8 mouse cellular contexts compared by ENCODE assay signal in genomic region chr11:101465101-101465868, GRCm38 (mm10). TPM values are rescaled to one million over a fixed set of nuclear protein-coding genes. Genes with fewer than 3 reads are reported as not detected.
DNase-seq lines count a peak whose midpoint lies in the region; ATAC-seq and TF ChIP-seq lines count a peak whose summit lies in the region.

No protein-coding gene starts in this region.

- H3K4me1 ChIP-seq in CH12.LX (ENCODE audit: control insufficient read depth in 1 of 2, insufficient read depth in 2 of 2), result peaks cover 21 to 59% of the 10 kb centered on the region in 2 experiments
- peaks cover 22% of the 10 kb centered on the region for H3K4me1 ChIP-seq in forebrain, embryonic 11.5 days (replicated peaks; ENCODE audit: control insufficient read depth, insufficient read depth, low read length)
- peaks cover 74% of the 10 kb centered on the region for H3K4me1 ChIP-seq in limb, embryonic 10.5 days
- H3K4me1 ChIP-seq in midbrain, embryonic 10.5 days, result peaks cover 88% of the 10 kb centered on the region

- no peak; the same call in 1 of the 2 replicates for TF ChIP-seq RAD21 in CH12.LX (IDR thresholded peaks at IDR 0.05; ENCODE audit: low read depth, low read length)

- no peaks in the 10 kb centered on the region for H3K79me2 ChIP-seq in CH12.LX (replicated peaks; ENCODE audit: control insufficient read depth, extremely low read depth, insufficient read depth, poor library complexity, severe bottlenecking)

- under 1% methylated on average over 51 of the region's 51 CpGs for WGBS in forebrain, embryonic 11.5 days
- WGBS in limb, embryonic 10.5 days, result 1% methylated on average over 51 of the region's 51 CpGs
- WGBS in midbrain, embryonic 10.5 days, result under 1% methylated on average over 51 of the region's 51 CpGs

- TF ChIP-seq EP300 in CH12.LX (IDR thresholded peaks at IDR 0.05; ENCODE audit: low read length), result no peak

- peaks cover 13 to 21% of the 10 kb centered on the region in 2 experiments for H3K36me3 ChIP-seq in CH12.LX (replicated peaks in 1 of 2; ENCODE audit: control insufficient read depth in 1 of 2, insufficient read depth in 1 of 2, low read length in 1 of 2)
- H3K36me3 ChIP-seq in forebrain, embryonic 11.5 days (ENCODE audit: control insufficient read depth, insufficient read depth, low read length), result no peaks in the 10 kb centered on the region
- H3K36me3 ChIP-seq in limb, embryonic 10.5 days, result peaks cover 5% of the 10 kb centered on the region; the same call in 1 of the 2 replicates
- H3K36me3 ChIP-seq in midbrain, embryonic 10.5 days, result peaks cover 19% of the 10 kb centered on the region

- H3K9me3 ChIP-seq in CH12.LX (replicated peaks; ENCODE audit: low read length), result no peaks in the 10 kb centered on the region
- no peaks in the 10 kb centered on the region for H3K9me3 ChIP-seq in forebrain, embryonic 11.5 days (ENCODE audit: control insufficient read depth, low read length)
- no peaks in the 10 kb centered on the region for H3K9me3 ChIP-seq in limb, embryonic 10.5 days (replicated peaks)
- H3K9me3 ChIP-seq in midbrain, embryonic 10.5 days (replicated peaks), result no peaks in the 10 kb centered on the region

- peaks cover 22% of the 10 kb centered on the region for H3K27me3 ChIP-seq in CH12.LX (replicated peaks)
- H3K27me3 ChIP-seq in forebrain, embryonic 11.5 days (ENCODE audit: control insufficient read depth, insufficient read depth, low read length), result no peaks in the 10 kb centered on the region
- peaks cover 30% of the 10 kb centered on the region for H3K27me3 ChIP-seq in limb, embryonic 10.5 days (ENCODE audit: low read depth, poor library complexity, severe bottlenecking)
- H3K27me3 ChIP-seq in midbrain, embryonic 10.5 days (ENCODE audit: low read depth, poor library complexity, severe bottlenecking), result peaks cover 31% of the 10 kb centered on the region

- H3K4me3 ChIP-seq in CH12.LX (replicated peaks in 1 of 3; ENCODE audit: low read depth in 2 of 3, low read length in 2 of 3, poor library complexity in 1 of 3), result peak overlapping the region; percentile 59 to 96 (median 63)
- H3K4me3 ChIP-seq in forebrain, embryonic 11.5 days (ENCODE audit: low read depth, low read length), result peak overlapping the region; percentile 72
- H3K4me3 ChIP-seq in limb, embryonic 10.5 days, result peak overlapping the region; percentile 67
- peak overlapping the region; percentile 68 for H3K4me3 ChIP-seq in midbrain, embryonic 10.5 days

- dilution Hi-C loops in CH12.LX (cut with MboI; ENCODE audit: extremely low pct_ligation_motif_present, extremely low pct_unique_long_range_greater_than_20kb, low sequenced_read_pairs), result no loop called here

- peak; percentile 92 for DNase-seq in CH12.LX (ENCODE audit: extremely low read depth)
- peak; percentile 86 to 93 for DNase-seq in adrenal gland, adult (ENCODE audit: inconsistent age in 2 of 2, low spot score in 1 of 2)
- peak; percentile 80 for DNase-seq in forebrain, embryonic 11.5 days (ENCODE audit: low spot score)
- DNase-seq in heart, postnatal 25 days (ENCODE audit: low spot score), result peak; percentile 74
- peak; percentile 79 for DNase-seq in limb, embryonic 10.5 days (ENCODE audit: low spot score)
- DNase-seq in midbrain, embryonic 10.5 days (ENCODE audit: low spot score), result peak; percentile 60
- DNase-seq in spleen, postnatal 4 days (ENCODE audit: low spot score in 2 of 2), result peak; percentile 39 to 74
- no peak for DNase-seq in frontal cortex, adult 2 months (ENCODE audit: extremely low spot score in 1 of 2, low spot score in 1 of 2)

- TF ChIP-seq CTCF in CH12.LX (conservative IDR thresholded peaks at IDR 0.05 in 1 of 2, IDR thresholded peaks at IDR 0.05 in 1 of 2; ENCODE audit: low read depth in 2 of 2, low read length in 2 of 2), result peak in 1 of 2 experiments; percentile 17; a peak in 1 of 4 replicates

- peak overlapping the region; percentile 70 for H3K27ac ChIP-seq in CH12.LX (ENCODE audit: insufficient read depth, low read depth)
- peak overlapping the region; percentile 63 for H3K27ac ChIP-seq in forebrain, embryonic 11.5 days (ENCODE audit: low read depth, low read length)
- peak overlapping the region; percentile 82 for H3K27ac ChIP-seq in limb, embryonic 10.5 days
- H3K27ac ChIP-seq in midbrain, embryonic 10.5 days (replicated peaks), result peak overlapping the region; percentile 82

- peak; percentile 37; the same call in 1 of the 2 replicates for ATAC-seq in forebrain, embryonic 11.5 days (replicated peaks; ENCODE audit: low FRiP score)

- TF ChIP-seq POLR2A in CH12.LX (IDR thresholded peaks at IDR 0.05; ENCODE audit: low read depth, low read length), result no peak; the same call in 1 of the 2 replicates

- peak overlapping the region; percentile 24 for H3K9ac ChIP-seq in CH12.LX (ENCODE audit: insufficient read depth, low read depth)
- H3K9ac ChIP-seq in forebrain, embryonic 11.5 days (ENCODE audit: low read length), result peak overlapping the region; percentile 66

- peak overlapping the region; percentile 89 for H3K4me2 ChIP-seq in CH12.LX (ENCODE audit: insufficient read depth, low read depth, poor library complexity, severe bottlenecking)
- H3K4me2 ChIP-seq in forebrain, embryonic 11.5 days (ENCODE audit: low read depth, low read length, severe bottlenecking), result peak overlapping the region; percentile 96

- intact Hi-C loops in heart, postnatal 25 days (cut with DNase I), result loop anchor here (5.0 kb wide), 1 partner anchor 87 kb away; the partner anchor contains the start of genes Brca1 and Nbr1

- in situ Hi-C loops in CH12.LX (cut with MboI; ENCODE audit: low pct_ligation_motif_present, low pct_unique_long_range_greater_than_20kb, low sequenced_read_pairs), result no loop called here

TF ChIP-seq in CH12.LX, 34 proteins besides CTCF, POLR2A, EP300 and RAD21 (continues in another document):
- no peak for TF ChIP-seq GABPA (IDR thresholded peaks at IDR 0.05; ENCODE audit: insufficient replicate concordance, low read depth, low read length)
- TF ChIP-seq TBP (conservative IDR thresholded peaks at IDR 0.05; ENCODE audit: low read depth, low read length), result no peak
- TF ChIP-seq CHD2 (IDR thresholded peaks at IDR 0.05; ENCODE audit: low read length), result 0 out of 2 replicates have a peak, but pooled peaks have one; percentile 32
- TF ChIP-seq MYC (IDR thresholded peaks at IDR 0.05; ENCODE audit: low read depth, low read length), result peak; percentile 54
- 0 out of 2 replicates have a peak, but pooled peaks have one; percentile 9 for TF ChIP-seq KAT2A (IDR thresholded peaks at IDR 0.05; ENCODE audit: insufficient replicate concordance, low read length)
- peak; percentile 91 for TF ChIP-seq NRF1 (IDR thresholded peaks at IDR 0.05; ENCODE audit: low read depth, low read length)
- TF ChIP-seq CHD1 (IDR thresholded peaks at IDR 0.05; ENCODE audit: low read depth, low read length), result no peak

RNA-seq across cellular contexts. Expression of gene Rnd2, which starts 0.5 kb away (rescaled TPM):
- total RNA-seq in CH12.LX (2012; rRNA removed), result 2.8 and 3.4 TPM in 2 replicates
- total RNA-seq in CH12.LX (2014; rRNA removed), result 1.1 and 1.4 TPM in 2 replicates
- 4.5 and 4.6 TPM in 2 replicates for polyA plus RNA-seq in CH12.LX (2012; ENCODE audit: insufficient read length, low read depth)
- 43.5 and 49.0 TPM in 2 replicates for polyA plus RNA-seq in forebrain, embryonic 11.5 days (2014; fragmentation: Nextera tagmentation; extraction: Ambion mirVana)
- total RNA-seq in heart, postnatal 25 days (2021), result 1 to 10 TPM; 5.7 to 6.2 TPM
- 5.0 and 6.3 TPM in 2 replicates for polyA plus RNA-seq in limb, embryonic 10.5 days (2016; fragmentation: Nextera tagmentation; extraction: Ambion mirVana)
- polyA plus RNA-seq in midbrain, embryonic 10.5 days (2016; fragmentation: Nextera tagmentation; extraction: Ambion mirVana), result 38.8 and 57.7 TPM in 2 replicates
- 155 and 173 TPM in 2 replicates for polyA plus RNA-seq in frontal cortex, adult 2 months (2012; rRNA removed)

RNA-seq across cellular contexts. Expression of gene Vat1, which starts 0.7 kb away (rescaled TPM):
- 20.2 and 29.9 TPM in 2 replicates for total RNA-seq in CH12.LX (2012; rRNA removed)
- total RNA-seq in CH12.LX (2014; rRNA removed), result 14.5 and 14.9 TPM in 2 replicates
- polyA plus RNA-seq in CH12.LX (2012; ENCODE audit: insufficient read length, low read depth), result 46.0 and 49.4 TPM in 2 replicates
- 47.0 and 51.4 TPM in 2 replicates for polyA plus RNA-seq in forebrain, embryonic 11.5 days (2014; fragmentation: Nextera tagmentation; extraction: Ambion mirVana)
- total RNA-seq in heart, postnatal 25 days (2021), result 10 to 100 TPM; 21.6 to 25.5 TPM
- 14.6 and 17.2 TPM in 2 replicates for polyA plus RNA-seq in limb, embryonic 10.5 days (2016; fragmentation: Nextera tagmentation; extraction: Ambion mirVana)
- 36.1 and 47.7 TPM in 2 replicates for polyA plus RNA-seq in midbrain, embryonic 10.5 days (2016; fragmentation: Nextera tagmentation; extraction: Ambion mirVana)
- polyA plus RNA-seq in frontal cortex, adult 2 months (2012; rRNA removed), result 41.3 and 41.4 TPM in 2 replicates

RNA-seq across cellular contexts. Expression of gene Ifi35, which starts 17.1 kb away (rescaled TPM):
- total RNA-seq in CH12.LX (2012; rRNA removed) (49.3 and 59.3 TPM in 2 replicates), CH12.LX (2014; rRNA removed) (74.9 and 79.1 TPM in 2 replicates)
- polyA plus RNA-seq in CH12.LX (2012; ENCODE audit: insufficient read length, low read depth), result 63.7 and 67.6 TPM in 2 replicates
- 3.8 and 3.9 TPM in 2 replicates for polyA plus RNA-seq in forebrain, embryonic 11.5 days (2014; fragmentation: Nextera tagmentation; extraction: Ambion mirVana)
- 10 to 100 TPM; 12.0 to 13.7 TPM for total RNA-seq in heart, postnatal 25 days (2021)
- polyA plus RNA-seq in limb, embryonic 10.5 days (2016; fragmentation: Nextera tagmentation; extraction: Ambion mirVana), result 2.3 and 3.1 TPM in 2 replicates
- 3.2 and 4.0 TPM in 2 replicates for polyA plus RNA-seq in midbrain, embryonic 10.5 days (2016; fragmentation: Nextera tagmentation; extraction: Ambion mirVana)
- polyA plus RNA-seq in frontal cortex, adult 2 months (2012; rRNA removed), result 9.0 and 9.1 TPM in 2 replicates

RNA-seq across cellular contexts. Expression of gene Rpl27, which starts 23.2 kb away (rescaled TPM):
- total RNA-seq in CH12.LX (2012; rRNA removed), result 3,039 and 3,055 TPM in 2 replicates
- 5,415 and 5,728 TPM in 2 replicates for total RNA-seq in CH12.LX (2014; rRNA removed)
- polyA plus RNA-seq in CH12.LX (2012; ENCODE audit: insufficient read length, low read depth), result 881 and 909 TPM in 2 replicates
- polyA plus RNA-seq in forebrain, embryonic 11.5 days (2014; fragmentation: Nextera tagmentation; extraction: Ambion mirVana), result 370 and 424 TPM in 2 replicates
- total RNA-seq in heart, postnatal 25 days (2021), result 10 to 100 TPM; 46.7 to 56.2 TPM
- 448 and 536 TPM in 2 replicates for polyA plus RNA-seq in limb, embryonic 10.5 days (2016; fragmentation: Nextera tagmentation; extraction: Ambion mirVana)
- 382 and 448 TPM in 2 replicates for polyA plus RNA-seq in midbrain, embryonic 10.5 days (2016; fragmentation: Nextera tagmentation; extraction: Ambion mirVana)
- polyA plus RNA-seq in frontal cortex, adult 2 months (2012; rRNA removed), result 480 and 588 TPM in 2 replicates

RNA-seq across cellular contexts. Expression of gene Ptges3l, which starts 40.2 kb away (rescaled TPM):
- 2.3 and 2.4 TPM in 2 replicates for total RNA-seq in CH12.LX (2012; rRNA removed)
- 1.9 and 2.3 TPM in 2 replicates for total RNA-seq in CH12.LX (2014; rRNA removed)
- 2.2 and 3.0 TPM in 2 replicates for polyA plus RNA-seq in CH12.LX (2012; ENCODE audit: insufficient read length, low read depth)
- polyA plus RNA-seq in forebrain, embryonic 11.5 days (2014; fragmentation: Nextera tagmentation; extraction: Ambion mirVana), result 1.6 and 2.7 TPM in 2 replicates
- 10 to 100 TPM; 69.0 to 80.2 TPM for total RNA-seq in heart, postnatal 25 days (2021)
- polyA plus RNA-seq in limb, embryonic 10.5 days (2016; fragmentation: Nextera tagmentation; extraction: Ambion mirVana), result 4.0 and 4.7 TPM in 2 replicates
- polyA plus RNA-seq in midbrain, embryonic 10.5 days (2016; fragmentation: Nextera tagmentation; extraction: Ambion mirVana), result 2.4 and 3.7 TPM in 2 replicates
- 4.1 and 6.6 TPM in 2 replicates for polyA plus RNA-seq in frontal cortex, adult 2 months (2012; rRNA removed)

Comparison
In these comparisons a context has a peak if more than half of its experiments do, and no peak if none do; other contexts are left out.
1. DNase-seq: peak in CH12.LX (single experiment), adrenal gland, adult (2 of 2), forebrain, embryonic 11.5 days (single experiment), heart, postnatal 25 days (single experiment), limb, embryonic 10.5 days (single experiment), midbrain, embryonic 10.5 days (single experiment) and spleen, postnatal 4 days (2 of 2); none in frontal cortex, adult 2 months (0 of 2).
2. Peak in every context shown above with its lines, with median percentiles within 50 percentile points of each other: H3K27ac ChIP-seq and H3K4me3 ChIP-seq.